Mouse (Mus musculus) thymus, adult 2 months (tissue): ENCODE data around the gene Prss45.

ENCODE experiments used
- CTCF ChIP-seq: fragments of 200-500 bp; IDR thresholded peaks from 2 replicates; pipeline ENCODE4 v1.5.1; 2012; ENCODE audit warnings: mild to moderate bottlenecking, control low read depth, low read length, moderate library complexity, borderline replicate concordance; ENCODE audit not compliant: control insufficient read depth, poor library complexity, insufficient read depth; ENCODE audit errors: extremely low read depth
- POLR2A ChIP-seq: fragments of 200-500 bp; IDR thresholded peaks from 2 replicates; pipeline ENCODE4 v1.6.1; 2012; ENCODE audit warnings: mild to moderate bottlenecking, low read length, control low read depth, moderate library complexity; ENCODE audit not compliant: control insufficient read depth, poor library complexity, insufficient read depth; ENCODE audit errors: extremely low read depth

DNA sequence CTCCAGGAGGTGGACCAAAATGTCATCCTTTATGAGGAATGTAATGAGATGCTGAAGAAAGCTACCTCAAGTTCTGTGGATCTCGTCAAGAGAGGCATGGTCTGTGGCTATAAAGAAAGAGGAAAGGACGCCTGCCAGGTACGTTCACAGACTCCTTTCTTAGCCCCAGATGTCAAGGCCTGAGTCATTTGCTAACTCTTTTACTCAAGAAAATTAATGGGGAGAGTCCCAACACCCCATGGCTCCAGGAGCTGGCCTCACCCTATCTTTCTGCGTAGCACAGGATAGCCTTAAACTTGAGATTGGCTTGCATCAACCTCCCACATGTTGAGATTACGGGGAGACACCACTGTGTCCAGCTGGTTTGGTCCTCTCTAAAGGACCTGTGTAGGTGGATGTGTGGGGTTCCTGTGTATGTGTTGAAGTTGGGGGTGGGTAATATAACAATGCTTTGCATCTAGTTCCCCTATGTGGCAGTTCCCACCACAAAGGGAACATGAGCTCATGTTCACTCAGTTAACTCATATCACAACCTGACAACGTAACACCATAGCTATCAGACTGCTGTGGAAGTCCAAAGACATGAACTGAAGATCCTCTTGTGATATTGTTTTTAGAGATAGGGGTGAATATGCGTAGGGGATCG lies 33.4 kb upstream of the Prss45 start:
- TF ChIP-seq POLR2A: no peak
- TF ChIP-seq CTCF: no peak
